9 mouse cellular contexts compared by ENCODE assay signal in the genomic region with DNA sequence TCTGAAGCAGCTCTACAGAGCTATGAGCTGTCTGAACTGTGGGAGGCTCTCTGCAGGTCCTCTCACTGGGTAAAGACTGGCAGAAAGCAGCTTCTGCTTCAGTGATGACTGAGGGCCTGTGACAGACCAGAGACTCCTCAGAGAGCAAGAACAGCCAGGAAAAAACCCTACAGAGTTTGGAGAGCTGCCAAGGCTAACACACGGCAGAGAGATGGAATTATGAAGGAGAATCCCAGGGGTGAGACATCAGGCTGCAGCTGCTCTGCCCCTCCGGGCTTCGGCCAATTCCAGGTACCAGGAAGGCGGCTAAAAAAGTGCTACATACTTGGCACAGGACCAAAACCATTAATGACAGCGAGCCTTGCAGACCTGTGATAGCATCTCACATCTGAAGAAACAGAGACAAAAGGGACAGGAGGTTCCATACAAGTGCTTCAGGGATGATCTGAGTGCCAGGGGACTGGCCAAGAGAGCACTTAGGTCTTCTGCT. TPM values are rescaled to one million over a fixed set of nuclear protein-coding genes. Genes with fewer than 3 reads are reported as not detected.
DNase-seq lines count a peak whose midpoint lies in the region; ATAC-seq and TF ChIP-seq lines count a peak whose summit lies in the region.
"Had no signal": no experiment of that assay in that cellular context is flagged by ENCODE, and none has a peak within 500 bp of the region (broad histone marks: within the 10 kb centered on the region; RNA-seq: fewer than 3 reads in every experiment).

No protein-coding gene starts in this region.

- peak; percentile 68 for DNase-seq in adrenal gland, adult 2 months
- no peak for DNase-seq in adrenal gland, postnatal 25 days
- DNase-seq in lung, embryonic 14.5 days = peak; percentile 78
- DNase-seq in lung, postnatal 25 days (ENCODE audit: low spot score) = no peak
- DNase-seq: B cell, adult 2 months had no signal

- H3K9ac ChIP-seq in lung, embryonic 14.5 days = no peak overlapping the region
- 0 out of 2 replicates have a peak overlapping the region, but pooled peaks have one; percentile 20 for H3K9ac ChIP-seq in heart, embryonic 15.5 days
- no peak overlapping the region for H3K9ac ChIP-seq in neural tube, embryonic 14.5 days (replicated peaks; ENCODE audit: low read depth, low read length)

- H3K27ac ChIP-seq in lung, embryonic 14.5 days (ENCODE audit: low read depth) = 0 out of 2 replicates have a peak overlapping the region, but pooled peaks have one; percentile 10
- H3K27ac ChIP-seq in heart, embryonic 15.5 days = no peak overlapping the region
- H3K27ac ChIP-seq in neural tube, embryonic 14.5 days (ENCODE audit: low read depth, low read length) = peak overlapping the region; percentile 66

- H3K4me3 ChIP-seq in lung, embryonic 14.5 days (ENCODE audit: low read depth, low read length) = no peak overlapping the region
- H3K4me3 ChIP-seq in heart, embryonic 15.5 days = no peak overlapping the region
- H3K4me3 ChIP-seq in neural tube, embryonic 14.5 days (ENCODE audit: low read depth, low read length) = no peak overlapping the region

- no peak for TF ChIP-seq CTCF in lung, embryonic 14.5 days (IDR thresholded peaks at IDR 0.05; ENCODE audit: low read depth)

- no peak overlapping the region for H3K4me2 ChIP-seq in lung, embryonic 14.5 days
- H3K4me2 ChIP-seq in heart, embryonic 15.5 days = no peak overlapping the region
- H3K4me2 ChIP-seq in neural tube, embryonic 14.5 days (ENCODE audit: low read depth, low read length) = no peak overlapping the region

- H3K9me3 ChIP-seq in lung, embryonic 14.5 days (ENCODE audit: low read depth, low read length) = no peaks in the 10 kb centered on the region
- H3K9me3 ChIP-seq in heart, embryonic 15.5 days (replicated peaks) = no peaks in the 10 kb centered on the region
- H3K9me3 ChIP-seq in neural tube, embryonic 14.5 days (ENCODE audit: control insufficient read depth, low read length) = no peaks in the 10 kb centered on the region

- H3K36me3 ChIP-seq in lung, embryonic 14.5 days (ENCODE audit: insufficient read depth) = no peaks in the 10 kb centered on the region
- H3K36me3 ChIP-seq in heart, embryonic 15.5 days = no peaks in the 10 kb centered on the region
- no peaks in the 10 kb centered on the region for H3K36me3 ChIP-seq in neural tube, embryonic 14.5 days (ENCODE audit: control insufficient read depth, insufficient read depth, low read length)

- H3K4me1 ChIP-seq in lung, embryonic 14.5 days (ENCODE audit: insufficient read depth) = peaks cover 12% of the 10 kb centered on the region
- peaks cover 47% of the 10 kb centered on the region for H3K4me1 ChIP-seq in heart, embryonic 15.5 days (replicated peaks)
- peaks cover 32% of the 10 kb centered on the region for H3K4me1 ChIP-seq in neural tube, embryonic 14.5 days (ENCODE audit: control insufficient read depth, insufficient read depth, low read length)

- no peak; the same call in 1 of the 2 replicates for ATAC-seq in lung, embryonic 14.5 days (ENCODE audit: insufficient read depth)
- peak; percentile 42; the same call in 1 of the 2 replicates for ATAC-seq in heart, embryonic 15.5 days (replicated peaks; ENCODE audit: insufficient number of reproducible peaks, insufficient read depth, low FRiP score, low read depth)
- peak; percentile 77; the same call in 1 of the 2 replicates for ATAC-seq in neural tube, embryonic 14.5 days (ENCODE audit: low read depth)
- ATAC-seq in megakaryocyte, adult 5-6 weeks (ENCODE audit: poor library complexity, severe bottlenecking) = no peak
- no peak for ATAC-seq in erythroid progenitor cell, adult 5-6 weeks (replicated peaks; ENCODE audit: low FRiP score, poor library complexity, severe bottlenecking)

- H3K27me3 ChIP-seq in lung, embryonic 14.5 days (ENCODE audit: insufficient read depth, low read length) = no peaks in the 10 kb centered on the region
- H3K27me3 ChIP-seq in heart, embryonic 15.5 days = no peaks in the 10 kb centered on the region
- no peaks in the 10 kb centered on the region for H3K27me3 ChIP-seq in neural tube, embryonic 14.5 days (ENCODE audit: control insufficient read depth, insufficient read depth, low read length)

- 6% methylated on average over 5 of the region's 5 CpGs for WGBS in lung, embryonic 14.5 days
- 3% methylated on average over 5 of the region's 5 CpGs for WGBS in heart, embryonic 15.5 days
- 26% methylated on average over 5 of the region's 5 CpGs for WGBS in neural tube, embryonic 14.5 days

RNA-seq across cellular contexts. Expression of a gene that starts 17.5 kb away (rescaled TPM):
- 100 to 1,000 TPM in 1 of 2 experiments, 10 to 100 TPM in 1; 92.7 to 113 TPM for total RNA-seq in adrenal gland, adult 2 months (2021)
- polyA plus RNA-seq in adrenal gland, adult 2 months (2012; rRNA removed) = 43.9 and 47.6 TPM in 2 replicates
- 72.9 and 78.8 TPM in 2 replicates for total RNA-seq in adrenal gland, postnatal 25 days (2021)
- polyA plus RNA-seq in lung, embryonic 14.5 days (2014; fragmentation: Nextera tagmentation; extraction: Ambion mirVana) = 20.5 and 24.1 TPM in 2 replicates
- polyA plus RNA-seq in heart, embryonic 15.5 days (2015; fragmentation: Nextera tagmentation; extraction: Ambion mirVana) = 11.7 and 12.7 TPM in 2 replicates
- 22.6 and 31.5 TPM in 2 replicates for polyA plus RNA-seq in neural tube, embryonic 14.5 days (2014; fragmentation: Nextera tagmentation; extraction: Ambion mirVana)
- 62.5 and 80.6 TPM in 2 replicates for total RNA-seq in megakaryocyte, adult 5-6 weeks (2015)
- 52.4 and 67.3 TPM in 2 replicates for total RNA-seq in megakaryocyte, adult 5-6 weeks (2017)
- 4.7 and 7.5 TPM in 2 replicates for total RNA-seq in erythroid progenitor cell, adult 5-6 weeks (2015; ENCODE audit: low replicate concordance)
- total RNA-seq in erythroid progenitor cell, adult 5-6 weeks (2017; ENCODE audit: low replicate concordance) = 13.3 and 29.0 TPM in 2 replicates

Comparison
In these comparisons a context has a peak if more than half of its experiments do, and no peak if none do; other contexts are left out.
1. DNase-seq: peak in adrenal gland, adult 2 months (single experiment) and lung, embryonic 14.5 days (single experiment); none in adrenal gland, postnatal 25 days (single experiment) and lung, postnatal 25 days (single experiment).
2. ATAC-seq: peak in heart, embryonic 15.5 days (single experiment) and neural tube, embryonic 14.5 days (single experiment); none in lung, embryonic 14.5 days (single experiment), megakaryocyte, adult 5-6 weeks (single experiment) and erythroid progenitor cell, adult 5-6 weeks (single experiment).